Mouse (Mus musculus) cerebellum, adult 8-10 months (tissue): ENCODE measurements around the gene Cdc42ep4.

Source experiments
- DNase-seq: peaks from one replicate; pipeline ENCODE4 v3.0.0; 2022

Cdc42ep4 gene

GRCm38 (mm10) chr11:113682897-113683626 lies 68.6 kb downstream of the Cdc42ep4 start:
- no peak for DNase-seq

DNA sequence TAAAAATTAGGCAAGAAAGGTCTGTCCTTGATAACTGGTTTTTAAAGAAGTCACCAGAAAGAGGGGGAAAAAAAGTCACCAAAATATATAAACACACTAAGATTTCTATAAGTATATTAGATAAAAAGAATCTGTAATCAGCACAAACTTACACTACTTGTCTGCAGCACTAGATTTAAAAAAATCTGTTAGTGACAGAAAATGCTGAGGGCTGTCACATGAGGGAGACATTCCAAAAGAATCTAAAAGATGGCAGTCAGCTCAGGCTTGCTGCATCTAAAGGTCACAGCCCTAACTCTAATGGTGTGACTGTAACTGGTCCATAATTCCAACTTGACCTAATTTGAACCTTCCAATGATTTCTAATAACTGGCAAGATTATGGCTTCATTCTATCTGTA lies 69.7 kb downstream of the Cdc42ep4 start:
- no peak for DNase-seq

GRCm38 (mm10) chr11:113680954-113681353 lies 70.7 kb downstream of the Cdc42ep4 start:
- DNase-seq = no peak

- DNase-seq = no peak
Measured at GRCm38 (mm10) chr11:113678373-113678772, 73.3 kb downstream of the Cdc42ep4 start.

- DNase-seq = no peak
Measured at GRCm38 (mm10) chr11:113677378-113677777, 74.3 kb downstream of the Cdc42ep4 start.
